Mouse (Mus musculus) right cerebral cortex, adult 18-20 months (tissue): ENCODE data around the gene Birc5.
"Not testable (repeated sequence)": the region's sequence is repeated elsewhere in the genome, so short reads cannot be mapped to it uniquely, and the experiment has no call there.

Experiments used
- DNase-seq: peaks from one replicate; pipeline ENCODE4 v3.0.0; 2022; ENCODE audit warnings: mixed read lengths

The Birc5 gene

DNA sequence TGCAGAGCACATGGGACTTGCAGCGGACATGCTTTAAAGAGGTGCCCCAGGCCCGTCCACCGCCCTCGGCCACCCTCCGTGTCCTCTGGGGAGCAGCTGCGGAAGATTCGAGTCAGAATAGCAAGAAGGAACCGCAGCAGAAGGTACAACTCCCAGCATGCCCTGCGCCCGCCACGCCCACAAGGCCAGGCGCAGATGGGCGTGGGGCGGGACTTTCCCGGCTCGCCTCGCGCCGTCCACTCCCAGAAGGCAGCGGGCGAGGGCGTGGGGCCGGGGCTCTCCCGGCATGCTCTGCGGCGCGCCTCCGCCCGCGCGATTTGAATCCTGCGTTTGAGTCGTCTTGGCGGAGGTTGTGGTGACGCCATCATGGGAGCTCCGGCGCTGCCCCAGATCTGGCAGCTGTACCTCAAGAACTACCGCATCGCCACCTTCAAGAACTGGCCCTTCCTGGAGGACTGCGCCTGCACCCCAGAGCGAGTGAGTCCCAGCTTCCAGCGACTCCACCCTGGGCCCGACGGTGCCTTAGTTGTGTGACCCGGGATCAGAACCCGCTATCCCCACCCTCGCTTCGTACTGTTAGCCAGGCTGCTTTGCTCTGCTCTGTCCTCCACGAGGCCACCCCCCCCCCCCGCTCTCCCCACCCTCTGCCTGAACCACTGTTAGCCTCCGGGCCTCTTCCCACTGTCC lies at the start of gene Birc5:
Gene Birc5, plus strand, starts transcription at position 267 of the 687 bp plus-strand sequence.
- peak; percentile 96 for DNase-seq

DNA sequence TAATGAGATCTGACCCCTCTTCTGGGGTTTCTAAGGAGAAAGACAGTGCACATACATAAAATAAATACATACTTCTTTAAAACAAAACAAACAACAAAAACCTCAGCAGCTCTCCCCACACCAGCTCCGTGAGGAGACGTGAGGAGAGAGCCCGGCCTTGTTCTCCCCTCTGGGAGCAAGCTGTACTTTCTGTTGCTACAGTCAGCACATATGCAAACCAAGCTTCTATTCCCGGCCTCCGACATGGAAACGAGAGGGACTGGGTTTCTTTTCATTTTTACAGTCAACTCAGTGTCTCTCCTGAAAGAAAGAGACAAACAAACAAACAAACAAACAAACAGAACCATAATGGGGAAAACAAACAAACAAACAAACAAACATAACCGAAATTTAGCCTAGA lies 49.0 kb upstream of the Birc5 start:
- DNase-seq, result no peak

DNA sequence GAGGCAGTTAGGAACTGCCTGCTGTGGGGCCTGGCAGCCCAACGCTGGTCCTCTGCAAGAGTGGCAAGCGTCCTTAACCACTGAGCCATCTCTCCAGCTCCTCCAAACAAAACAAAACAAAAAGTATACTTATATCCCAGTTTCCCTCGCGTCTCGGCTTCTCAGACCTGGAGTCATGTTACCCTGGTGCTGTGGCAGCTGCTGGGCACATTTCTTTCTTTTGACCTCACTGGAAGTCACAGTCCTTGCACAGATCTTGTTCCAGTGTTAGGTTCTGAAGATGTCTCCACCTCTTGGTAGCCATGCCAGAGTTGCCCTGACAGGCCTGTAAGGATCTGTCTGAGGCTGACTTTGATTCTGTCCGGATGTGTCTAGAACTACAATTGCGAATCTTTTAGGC lies 47.4 kb upstream of the Birc5 start:
- no peak for DNase-seq

DNA sequence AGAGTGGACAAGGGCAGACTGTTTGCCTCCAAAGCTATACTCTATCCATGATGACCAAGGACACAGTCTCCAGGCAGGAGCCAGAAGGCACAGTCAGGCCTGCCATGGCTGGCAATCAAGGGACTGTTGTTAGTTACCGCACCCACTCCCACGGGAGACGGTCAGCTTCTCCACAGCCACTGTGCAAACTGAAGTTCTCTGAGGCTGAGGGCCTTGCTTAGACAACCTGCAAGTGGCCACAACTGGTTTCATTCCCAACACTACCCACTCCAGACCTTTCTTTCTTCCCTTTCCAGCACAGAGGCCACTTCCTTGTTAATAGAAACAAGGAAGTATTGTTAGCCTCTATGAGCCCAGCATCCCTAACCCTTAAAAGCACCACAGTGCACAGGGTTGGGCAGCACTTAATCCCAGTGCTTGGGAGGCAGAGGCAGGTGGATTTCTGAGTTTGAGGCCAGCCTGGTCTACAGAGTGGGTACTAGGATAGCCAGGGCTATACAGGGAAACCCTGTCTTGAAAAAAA lies 45.8 kb upstream of the Birc5 start:
- DNase-seq, result no peak

DNA sequence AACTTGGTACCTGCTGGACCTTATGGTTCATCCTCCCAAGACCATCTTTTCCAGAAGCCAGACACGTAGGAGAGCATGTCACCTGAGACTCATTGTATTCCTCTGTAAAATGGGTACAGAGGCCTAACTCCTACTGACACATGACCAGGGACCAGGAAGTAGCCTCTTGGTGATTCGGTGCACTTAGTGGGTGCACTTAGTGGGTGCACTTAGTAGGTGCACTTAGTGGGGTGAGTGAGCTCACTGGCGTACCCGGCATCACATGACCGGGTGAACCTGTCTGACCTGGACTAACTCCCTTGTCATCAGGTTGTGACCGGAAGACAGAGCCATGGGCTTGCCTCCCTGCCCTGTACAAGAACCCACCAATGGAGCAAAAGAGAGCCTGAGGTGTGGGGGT lies 42.3 kb upstream of the Birc5 start:
- no peak for DNase-seq

DNA sequence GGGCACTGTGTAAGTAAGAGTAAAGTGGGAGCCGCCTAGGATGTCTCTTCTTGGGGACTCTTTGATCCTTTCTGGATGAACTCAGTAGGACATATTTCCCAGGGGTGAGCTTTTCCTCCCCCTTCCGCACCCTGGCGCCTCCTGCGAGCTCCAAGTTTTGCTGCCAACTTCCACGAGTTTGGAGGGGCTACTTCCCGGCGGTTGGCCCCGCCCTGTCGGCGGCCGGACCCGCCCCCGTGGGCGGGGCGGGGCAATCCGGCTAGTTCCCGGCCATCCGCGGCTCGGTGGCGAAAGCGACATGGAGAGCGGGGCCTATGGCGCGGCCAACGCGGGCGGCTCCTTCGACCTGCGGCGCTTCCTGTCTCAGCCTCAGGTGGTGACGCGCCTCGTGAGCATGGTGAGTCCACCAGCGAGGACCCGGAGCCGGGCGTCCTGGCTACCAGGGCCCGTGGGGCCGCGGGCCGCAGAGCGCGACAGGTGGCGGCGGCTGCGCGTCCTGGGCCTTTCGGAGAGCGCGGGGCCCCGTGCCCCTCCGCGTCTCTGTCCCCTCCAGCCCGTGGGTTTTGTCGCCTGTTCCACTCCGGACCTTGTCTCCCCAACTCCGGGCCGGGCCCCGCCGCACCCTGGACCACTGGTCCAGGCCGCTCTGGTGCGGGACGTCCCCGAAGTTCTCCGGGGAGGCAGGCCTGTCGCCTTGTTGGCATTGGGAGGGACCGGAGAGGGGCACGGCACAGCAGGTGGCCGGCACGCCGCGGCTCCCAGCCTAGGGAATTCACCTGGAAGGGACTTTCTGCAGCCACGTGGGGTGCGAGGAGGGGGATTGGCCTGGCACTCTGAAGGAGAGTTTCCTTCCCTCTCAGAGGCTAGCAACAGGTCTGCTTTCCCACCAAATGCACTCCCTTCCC lies 39.4 kb upstream of the Birc5 start, which contains the start of the genes Gm20708 and Syngr2:
Gene Gm20708, plus strand, starts transcription at position 262 of the 905 bp plus-strand sequence.
Gene Syngr2, plus strand, starts transcription at position 262 of the 905 bp plus-strand sequence.
- no peak for DNase-seq

DNA sequence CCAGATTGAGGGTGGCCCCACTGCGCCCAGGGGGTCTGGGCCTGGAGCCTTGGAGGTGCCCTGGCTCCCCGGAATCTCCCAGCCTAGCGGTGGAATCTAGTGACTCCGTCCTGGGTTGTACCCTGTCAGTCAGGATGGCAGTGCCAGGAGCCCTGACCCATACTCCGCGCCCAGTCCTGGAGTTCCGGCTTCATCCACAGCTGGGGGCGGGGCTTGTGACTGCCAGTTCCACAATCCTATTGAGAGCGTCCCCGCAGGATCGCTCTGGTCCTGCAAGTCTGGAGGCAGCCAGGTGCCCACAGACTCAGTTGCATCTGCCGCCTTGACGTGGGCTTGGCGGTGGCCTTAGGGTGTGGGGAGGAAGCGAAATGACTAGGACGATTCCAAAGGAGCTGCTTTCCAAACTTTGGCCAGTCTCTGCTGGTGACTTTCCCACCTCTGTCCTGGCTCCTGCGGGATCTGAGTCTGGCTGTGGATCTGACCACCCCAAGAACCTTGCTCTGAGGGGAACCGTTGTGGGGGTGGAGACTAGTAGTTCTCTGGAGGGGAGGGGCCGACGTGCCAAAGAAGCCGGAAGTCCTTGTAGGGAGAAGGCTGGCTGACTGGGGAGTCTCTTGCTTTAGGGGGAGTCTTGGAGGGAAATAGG lies 38.5 kb upstream of the Birc5 start:
- peak; percentile 68 for DNase-seq

DNA sequence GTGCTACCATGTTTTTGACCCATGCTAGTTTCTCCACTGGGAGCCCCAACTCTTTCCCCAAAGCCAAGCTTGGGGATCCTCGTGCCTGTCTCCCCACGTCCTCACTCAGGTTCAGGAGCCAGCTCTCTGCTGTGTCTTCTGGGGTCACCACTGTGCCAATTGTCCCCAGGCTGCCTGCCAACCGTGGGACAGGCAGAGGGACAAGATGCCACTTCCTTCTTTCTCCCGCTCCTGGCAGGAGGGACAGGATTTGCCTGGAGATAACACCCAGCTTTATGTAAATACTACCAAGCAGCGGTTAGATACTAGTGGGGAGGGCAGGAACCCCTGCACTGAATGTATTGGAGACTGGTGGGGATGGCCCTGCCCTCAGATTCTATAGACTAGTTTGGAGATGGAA lies 35.2 kb upstream of the Birc5 start:
- no peak for DNase-seq

DNA sequence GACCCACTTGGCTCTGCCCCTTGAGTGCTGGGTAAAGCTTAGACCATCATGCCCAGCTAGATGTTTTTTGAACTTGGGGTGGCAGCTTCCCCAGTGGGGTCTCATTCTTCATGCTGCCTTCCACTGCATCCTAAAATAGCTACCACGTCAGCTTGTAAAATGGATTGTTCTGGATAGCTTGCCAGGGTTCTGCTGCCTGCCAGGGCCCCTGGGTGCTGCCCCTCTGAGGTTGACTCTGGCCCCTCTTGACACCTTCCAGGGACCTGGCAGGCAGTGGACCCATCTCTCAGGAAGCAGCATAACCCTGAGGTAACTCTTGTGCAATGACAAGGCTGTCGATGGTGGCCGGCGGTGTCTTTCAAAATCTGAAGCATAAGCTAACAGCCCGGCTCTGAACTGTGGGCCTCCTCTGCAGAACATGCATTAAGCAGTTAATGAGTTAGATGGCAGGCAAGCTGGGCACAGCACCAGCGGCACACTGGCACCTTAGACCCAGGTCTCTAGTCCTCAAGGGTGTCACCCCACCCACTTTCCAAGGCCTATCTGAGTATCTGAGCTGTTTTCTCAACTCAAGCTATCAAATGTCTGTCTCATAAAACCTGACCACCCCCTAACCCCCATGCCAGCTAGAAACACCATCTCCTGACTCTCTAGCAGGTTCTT lies 34.2 kb upstream of the Birc5 start:
- DNase-seq, result no peak

DNA sequence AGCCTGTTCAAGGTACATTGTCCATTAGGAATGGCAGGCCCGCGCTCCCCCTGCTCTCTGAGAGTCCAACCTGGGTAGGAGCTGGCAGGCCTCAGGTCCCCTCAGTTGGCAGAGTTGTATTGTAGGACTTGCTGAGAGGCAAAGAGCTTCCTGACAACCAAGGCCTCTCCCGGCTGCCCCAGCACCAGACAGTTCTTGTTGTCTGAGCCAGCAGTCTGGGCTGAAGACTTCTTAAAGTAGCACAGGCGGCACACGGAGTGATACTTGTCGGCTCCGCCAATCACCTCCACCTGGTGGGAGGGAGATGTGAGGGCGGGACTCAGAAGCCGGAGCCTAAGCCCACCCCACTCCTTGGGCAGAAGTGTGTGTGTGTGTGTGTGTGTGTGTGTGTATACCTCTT lies 33.2 kb upstream of the Birc5 start:
- DNase-seq, result not testable (repeated sequence)

DNA sequence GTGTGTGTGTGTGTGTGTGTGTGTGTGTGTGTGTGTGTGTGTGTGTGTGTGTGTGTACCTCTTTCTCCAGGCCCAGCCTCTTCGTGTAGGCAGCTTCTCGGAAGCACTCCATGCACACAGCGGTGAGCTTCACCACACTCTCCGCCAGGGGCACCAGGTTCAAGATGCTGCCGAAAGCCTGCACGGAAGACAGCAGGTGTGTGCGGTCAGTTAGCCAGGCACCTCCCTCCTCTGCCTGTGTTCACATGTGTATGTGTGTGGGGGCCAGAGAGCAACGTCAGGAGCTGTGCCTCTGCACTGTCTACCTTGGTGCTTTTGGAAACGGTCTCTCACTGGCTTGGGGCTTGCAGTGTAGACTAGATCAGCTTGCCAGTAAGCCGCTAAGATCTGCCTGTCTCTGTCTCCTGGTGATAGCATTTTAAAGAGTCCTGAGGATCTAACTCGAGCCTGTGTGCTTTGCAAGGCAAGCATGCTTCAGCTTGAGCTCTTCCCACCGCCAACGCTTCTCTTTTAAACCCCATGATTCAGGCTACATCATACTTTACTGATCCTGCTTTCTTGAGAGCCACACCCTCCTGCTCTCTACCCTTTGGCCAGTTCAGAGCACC lies 32.6 kb upstream of the Birc5 start:
- DNase-seq, result no peak

DNA sequence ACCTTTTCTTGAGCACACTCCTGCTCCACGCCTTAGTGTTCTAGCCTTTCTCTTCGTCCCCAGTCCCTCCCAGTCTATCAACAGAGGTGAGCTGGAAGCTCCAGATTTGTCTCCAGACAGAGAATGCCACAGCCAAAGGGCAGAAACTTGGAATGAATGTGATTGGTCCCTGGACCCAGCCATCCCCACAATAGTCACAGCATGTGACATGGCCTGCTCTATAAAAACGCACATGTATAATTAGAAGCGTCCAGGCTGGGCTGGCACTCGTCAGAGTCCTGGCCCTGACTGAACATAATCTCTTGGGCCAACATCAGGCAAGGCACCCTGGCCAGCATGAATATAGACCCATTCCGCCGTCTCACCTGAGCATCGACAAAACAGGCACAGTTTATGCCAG lies 30.0 kb upstream of the Birc5 start:
- DNase-seq, result no peak

DNA sequence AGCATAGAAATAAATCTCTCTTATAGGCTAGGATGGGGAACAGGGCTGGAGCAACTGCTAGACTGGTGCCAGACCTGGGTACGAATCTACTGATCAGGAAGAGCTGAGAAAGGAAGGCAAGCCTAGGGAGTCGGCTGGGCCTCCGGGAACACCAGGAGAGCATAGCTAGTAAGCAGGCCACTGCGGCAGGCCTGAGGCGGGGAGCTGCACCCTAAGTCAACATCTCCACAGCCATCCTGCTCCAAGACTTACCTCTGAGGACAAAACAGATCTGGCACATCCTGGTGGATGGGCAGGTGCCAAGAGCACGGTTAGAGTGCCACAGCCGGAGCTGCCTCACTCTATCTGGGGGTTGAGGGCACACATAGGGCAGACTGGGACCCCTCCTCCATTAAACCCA lies 28.9 kb upstream of the Birc5 start:
- no peak for DNase-seq

DNA sequence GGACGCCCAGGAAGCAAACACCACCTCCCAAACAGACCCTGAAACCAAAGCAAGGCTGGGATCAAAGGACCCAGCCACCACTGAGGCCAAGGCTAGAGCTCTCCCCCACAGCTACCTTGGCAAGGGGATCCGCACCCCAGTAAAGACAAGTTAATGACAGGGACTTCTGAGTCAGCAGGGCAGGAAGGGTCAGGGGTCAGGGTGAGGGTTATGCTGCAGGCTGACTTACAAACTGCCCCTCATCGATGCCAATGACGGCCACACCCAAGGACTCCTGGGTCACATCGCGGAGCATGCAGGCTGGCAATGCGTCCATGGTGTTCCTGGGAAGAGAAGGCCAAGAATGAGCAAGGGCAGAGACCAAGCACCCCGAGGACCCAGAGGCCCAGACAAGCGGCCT lies 27.2 kb upstream of the Birc5 start:
- DNase-seq, result no peak

DNA sequence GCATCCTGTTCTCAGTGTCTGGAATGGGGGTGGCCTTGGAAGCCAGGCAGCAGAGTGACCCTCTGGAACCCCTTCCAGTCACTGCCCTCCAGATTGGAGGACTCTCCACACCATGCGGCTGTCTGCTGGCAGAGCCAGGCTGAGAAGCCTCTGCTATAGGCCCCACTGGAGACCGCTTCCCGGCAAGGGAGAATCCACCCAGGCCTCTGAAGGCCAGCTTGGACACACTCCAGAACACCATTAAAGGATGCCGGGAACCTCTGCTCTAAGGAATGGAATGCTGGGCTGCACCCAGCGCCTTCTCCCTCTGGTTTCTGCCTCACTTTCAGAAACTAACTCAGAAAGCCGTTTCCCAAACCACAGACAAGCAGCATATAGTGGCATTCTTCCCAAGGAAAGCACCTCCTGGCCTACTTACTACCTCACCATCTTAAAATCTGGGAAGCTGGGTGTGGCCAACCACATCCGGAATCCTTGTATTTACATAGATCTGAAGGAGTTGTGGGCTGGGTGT lies 26.3 kb upstream of the Birc5 start:
- DNase-seq, result no peak

DNA sequence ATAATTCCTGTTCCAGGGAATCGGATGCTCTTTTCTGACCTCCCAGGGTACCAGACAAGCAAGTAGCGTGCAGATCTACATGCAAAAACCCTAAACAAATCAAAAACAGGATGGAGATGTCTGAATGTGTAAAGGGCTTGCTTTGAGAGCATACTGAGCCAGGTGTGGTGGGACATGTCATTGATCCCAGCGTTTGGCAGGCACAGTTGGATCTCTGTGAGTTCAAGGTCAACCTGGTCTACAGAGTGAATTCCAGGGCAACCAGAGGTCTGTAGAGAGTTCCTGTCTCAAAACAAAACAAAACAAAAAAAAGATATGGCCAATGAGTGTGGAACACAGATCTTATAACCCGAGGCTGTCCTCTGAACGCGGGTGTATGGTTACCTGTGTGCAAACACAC lies 25.6 kb upstream of the Birc5 start:
- DNase-seq, result no peak

DNA sequence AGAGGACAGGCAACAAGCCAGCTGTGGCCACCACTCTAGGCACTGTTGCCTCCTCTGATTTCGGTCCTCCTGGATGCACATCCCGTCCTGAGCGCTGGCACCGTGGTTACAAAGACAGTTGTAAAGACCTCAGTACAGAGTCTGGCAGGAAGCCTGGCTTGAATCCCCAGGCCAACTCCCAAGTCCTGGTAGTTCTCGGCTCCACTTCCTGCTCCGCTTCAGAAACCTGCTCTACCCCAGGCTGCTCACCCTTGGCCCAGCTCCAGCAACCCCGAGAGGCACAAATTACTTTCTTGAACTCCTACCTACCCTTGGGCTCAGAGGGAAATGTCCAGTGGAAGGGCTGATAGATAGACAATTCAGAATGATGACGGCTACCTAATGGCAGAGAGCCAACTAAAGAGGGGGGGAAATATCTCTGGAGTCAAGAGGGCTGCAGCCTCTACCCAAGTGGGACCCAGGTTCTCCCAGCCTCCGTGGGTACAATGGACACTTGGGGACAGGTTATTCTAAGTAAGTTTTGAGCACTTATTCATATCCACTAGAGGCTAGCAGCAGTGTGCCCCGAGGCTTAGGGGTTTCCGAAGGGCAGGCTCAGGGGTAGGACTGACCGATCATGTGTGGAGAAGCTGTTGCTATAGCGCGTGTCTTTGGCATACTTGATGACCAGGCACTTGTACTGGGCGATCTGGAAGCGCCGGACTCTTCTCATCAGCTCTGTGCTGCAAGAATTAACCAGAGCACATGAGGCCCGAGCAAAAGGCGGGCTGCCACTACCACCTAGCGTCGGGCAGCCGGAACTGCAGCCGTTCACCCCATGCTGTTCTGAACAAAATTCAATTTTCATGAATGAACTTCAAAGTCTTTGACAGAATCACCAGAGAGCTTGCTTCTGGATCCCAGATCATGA lies 24.7 kb upstream of the Birc5 start:
- DNase-seq, result peak; percentile 80

DNA sequence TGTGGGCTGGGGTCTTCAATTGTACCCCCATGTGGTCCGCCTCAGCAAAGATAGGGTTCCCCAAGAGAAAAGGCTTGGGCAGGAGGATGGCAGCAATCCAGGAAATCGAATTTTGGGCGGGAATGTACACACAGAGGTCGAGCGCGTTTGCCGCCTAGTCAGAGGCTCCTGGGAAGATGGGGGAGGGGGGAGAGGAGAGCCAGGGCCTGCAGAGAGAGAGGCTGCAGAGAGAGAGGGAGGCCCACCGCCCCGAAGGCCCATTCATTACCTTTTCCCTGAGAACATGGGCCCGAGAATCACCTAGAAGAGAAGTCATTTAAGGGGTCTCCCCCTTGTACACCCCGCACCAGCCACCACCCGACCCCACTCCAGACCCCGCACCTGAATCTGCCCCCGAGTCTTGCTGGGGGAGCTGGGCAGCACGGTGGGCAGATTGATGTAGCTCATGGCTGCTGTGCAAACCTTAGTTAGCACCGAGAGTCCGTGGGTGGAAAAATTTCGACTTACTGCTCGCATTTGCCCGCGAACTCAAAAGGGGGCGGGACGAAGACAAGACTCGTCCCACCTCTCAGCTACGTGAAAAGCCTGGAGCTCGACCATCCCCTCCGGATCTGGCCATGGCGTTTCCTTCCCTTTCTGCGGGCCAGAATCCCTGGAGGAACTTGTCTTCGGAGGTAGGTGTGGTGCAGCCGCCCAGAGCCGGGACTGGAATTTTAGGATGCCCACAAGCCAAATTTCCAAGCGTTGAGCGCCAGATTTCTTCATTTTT lies 23.5 kb upstream of the Birc5 start, which contains the start of the genes Afmid and Tk1:
Gene Afmid, plus strand, starts transcription at position 592 of the 769 bp plus-strand sequence.
Gene Tk1, minus strand, starts transcription at position 760 of the 769 bp plus-strand sequence.
- peak; percentile 58 for DNase-seq

DNA sequence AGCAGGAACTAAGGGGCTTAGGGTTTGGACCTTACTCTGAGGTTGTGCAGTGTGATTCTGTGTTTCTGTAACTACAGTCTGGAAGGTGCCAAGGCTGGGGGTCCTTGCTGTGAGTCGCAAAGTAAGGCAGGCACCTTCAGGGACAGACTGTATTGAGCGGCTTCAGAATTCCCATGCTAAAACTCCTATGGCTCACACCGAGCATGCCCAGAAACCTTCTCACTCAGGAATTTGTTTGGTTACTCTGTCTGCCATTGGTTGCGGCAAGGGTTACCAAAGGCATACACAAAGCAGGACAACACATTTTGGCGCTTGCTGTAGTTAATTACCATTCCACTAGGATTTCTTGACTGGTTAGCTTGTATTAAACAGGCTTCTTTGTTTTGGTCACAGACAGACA lies 22.9 kb upstream of the Birc5 start:
- DNase-seq, result no peak

DNA sequence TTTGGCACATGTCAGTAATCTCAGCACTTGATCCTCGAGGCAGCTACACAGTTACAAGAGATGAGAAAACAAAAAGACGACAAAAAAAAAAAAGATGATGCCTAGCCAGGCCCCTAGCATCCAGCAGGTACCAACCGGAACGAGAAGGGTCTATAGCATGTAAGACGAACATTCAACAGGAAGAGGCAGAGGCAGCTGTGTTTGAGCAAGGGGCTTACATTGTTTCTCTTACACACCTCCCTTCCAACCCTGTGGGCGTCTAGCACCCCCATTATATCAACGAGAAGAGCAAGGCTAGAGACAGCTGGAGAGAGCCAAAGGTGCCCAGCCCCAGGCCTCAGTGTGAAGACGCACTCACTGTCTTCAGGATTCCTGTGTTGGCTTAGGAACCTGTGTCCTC lies 22.1 kb upstream of the Birc5 start:
- no peak for DNase-seq
